Mouse (Mus musculus) G1E (cell line): Measurements from ENCODE around the gene H2-Eb2.
A peak's percentile ranks its signal among the peaks of the same experiment; 100 is the strongest.

Experiments used
- CTCF ChIP-seq: IDR thresholded peaks from 2 replicates; pipeline ENCODE4 v1.5.1; 2012; ENCODE audit warnings: low read depth, low read length, inconsistent platforms, mixed read lengths
- GATA1 ChIP-seq: IDR thresholded peaks from 2 replicates; pipeline ENCODE4 v1.6.1; 2012; ENCODE audit warnings: borderline replicate concordance, low read length, inconsistent platforms, mixed read lengths
- GATA2 ChIP-seq: IDR thresholded peaks from 2 replicates; pipeline ENCODE4 v1.6.1; 2012; ENCODE audit warnings: low read depth, low read length, inconsistent platforms, borderline replicate concordance
- POLR2AphosphoS5 ChIP-seq: IDR thresholded peaks from 2 replicates; pipeline ENCODE4 v1.6.1; 2012; ENCODE audit warnings: low read depth, low read length, inconsistent platforms; ENCODE audit not compliant: insufficient replicate concordance
- TAL1 ChIP-seq: conservative IDR thresholded peaks from 2 replicates; pipeline ENCODE4 v1.6.1; 2012; ENCODE audit warnings: low read depth, low read length, inconsistent platforms, mixed read lengths

DNA sequence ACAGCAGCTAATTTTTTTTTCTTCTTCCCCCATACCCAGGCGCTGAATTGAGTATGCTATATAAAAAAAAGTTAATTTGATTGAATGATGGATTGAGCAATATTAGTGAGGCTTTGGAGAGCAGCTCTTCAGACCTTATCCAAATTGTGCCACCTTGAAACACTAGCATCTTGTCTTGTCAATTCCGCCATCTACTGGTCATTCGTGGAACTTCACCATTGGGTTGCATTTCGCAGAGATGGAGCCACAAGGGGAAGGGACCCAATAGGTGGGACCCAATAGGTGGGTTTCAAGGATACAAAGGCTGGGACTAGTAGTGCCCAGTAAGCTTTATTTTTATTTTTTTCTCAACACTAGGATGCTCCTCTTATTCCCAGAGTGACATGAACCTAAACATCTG, 24.0 kb downstream of the H2-Eb2 start:
- TF ChIP-seq CTCF (peak; percentile 86), POLR2AphosphoS5 (no peak), GATA2 (no peak), GATA1 (no peak), TAL1 (no peak)
